Mouse (Mus musculus) MEL (cell line): Measurements from ENCODE around the gene Abca7.

ENCODE experiments used
- CTCF ChIP-seq, 3 experiments: IDR thresholded peaks in 2 of 3; conservative IDR thresholded peaks in 1 of 3; 2 replicates each; pipeline ENCODE4 v1.5.1; 2011 to 2012; ENCODE audit warnings: low read length in 3 of 3, low read depth in 2 of 3, mild to moderate bottlenecking in 2 of 3, improper control_type of control experiment in 1 of 3, inconsistent platforms in 1 of 3, mixed read lengths in 1 of 3, moderate library complexity in 1 of 3; ENCODE audit not compliant: control insufficient read depth in 1 of 3, insufficient read depth in 1 of 3, poor library complexity in 1 of 3, severe bottlenecking in 1 of 3
- POLR2AphosphoS5 ChIP-seq: IDR thresholded peaks from 2 replicates; pipeline ENCODE4 v1.6.1; 2012; ENCODE audit warnings: low read depth, borderline replicate concordance, mild to moderate bottlenecking, inconsistent platforms, low read length, moderate library complexity, mixed read lengths
- TAL1 ChIP-seq: IDR thresholded peaks from 2 replicates; pipeline ENCODE4 v1.6.1; 2012; ENCODE audit warnings: mild to moderate bottlenecking, inconsistent platforms, low read length, moderate library complexity, mixed read lengths
- ZNF384 ChIP-seq: IDR thresholded peaks from 2 replicates; pipeline ENCODE4 v1.6.1; 2012; ENCODE audit warnings: low read depth, mild to moderate bottlenecking, inconsistent platforms, low read length, improper control_type of control experiment

DNA sequence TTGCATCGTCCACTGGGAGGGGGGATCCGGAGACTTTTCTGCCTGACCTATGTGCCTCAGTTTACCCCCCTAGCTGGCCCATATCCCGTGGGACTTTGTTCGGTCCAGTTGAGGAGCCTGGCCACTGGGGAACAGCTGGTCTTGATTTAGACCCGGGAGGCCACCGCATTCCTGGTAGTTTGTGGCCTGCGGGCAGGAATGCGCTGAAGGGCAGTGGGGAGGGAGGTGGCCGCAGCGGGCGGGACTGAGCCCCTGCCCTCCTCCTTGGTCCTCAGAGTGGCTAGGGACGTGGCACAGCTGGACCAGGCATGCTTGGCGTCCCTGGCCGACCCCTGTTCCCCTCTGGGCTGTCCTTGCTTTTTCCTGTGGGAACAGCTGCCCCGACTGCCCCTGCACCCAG, 6.4 kb upstream of the Abca7 start:
- TF ChIP-seq ZNF384: no peak
- no peak for TF ChIP-seq CTCF (IDR thresholded peaks at IDR 0.05 in 2 of 3, conservative IDR thresholded peaks at IDR 0.05 in 1 of 3; ENCODE audit: control insufficient read depth in 1 of 3, insufficient read depth in 1 of 3, low read depth in 2 of 3, low read length in 3 of 3, poor library complexity in 1 of 3, severe bottlenecking in 1 of 3)
- TF ChIP-seq TAL1: no peak
- TF ChIP-seq POLR2AphosphoS5: no peak
